Mouse (Mus musculus) midbrain, embryonic 10.5 days (tissue): ENCODE measurements around the gene Poc1b. TPM values are rescaled to one million over a fixed set of nuclear protein-coding genes. Genes with fewer than 3 reads are reported as not detected.

Experiments used
- DNase-seq: peaks from one replicate; pipeline ENCODE4 v3.0.0-alpha.2; 2017; ENCODE audit warnings: low spot score
- H3K27ac ChIP-seq: fragments of 300-500 bp; sonication (generic); replicated peaks from 2 replicates; pipeline ENCODE4 v1.5.1; 2016; ENCODE audit warnings: mild to moderate bottlenecking
- H3K27me3 ChIP-seq: fragments of 300-500 bp; sonication (generic); 2 replicates; pipeline ENCODE4 v1.6.1; 2016; ENCODE audit warnings: low read depth, mild to moderate bottlenecking; ENCODE audit not compliant: poor library complexity, severe bottlenecking
- H3K36me3 ChIP-seq: fragments of 300-500 bp; sonication (generic); 2 replicates; pipeline ENCODE4 v1.6.1; 2016; ENCODE audit warnings: mild to moderate bottlenecking, moderate library complexity
- H3K4me1 ChIP-seq: fragments of 300-500 bp; sonication (generic); 2 replicates; pipeline ENCODE4 v1.6.1; 2016
- H3K4me3 ChIP-seq: fragments of 300-500 bp; sonication (generic); 2 replicates; pipeline ENCODE4 v1.5.1; 2016; ENCODE audit warnings: mild to moderate bottlenecking, moderate library complexity
- H3K9me3 ChIP-seq: fragments of 300-500 bp; sonication (generic); replicated peaks from 2 replicates; pipeline ENCODE4 v1.6.1; 2016; ENCODE audit warnings: mild to moderate bottlenecking
- WGBS: fragments of 180-500 bp; shearing (Covaris S2); methylation state at CpG from one replicate; pipeline ENCODE4 v1.1.7; 2016; 5-methylcytosine and 5-hydroxymethylcytosine counted together
- polyA plus RNA-seq: library from polyadenylated mRNA; unstranded; fragments of >200 nt; fragmentation: Nextera tagmentation; extraction: Ambion mirVana; gene quantifications from 2 replicates; pipeline ENCODE4 v1.2.1, GENCODE M21; 2016

Poc1b gene
- polyA plus RNA-seq, 1 experiment from 2014 or later = 32.6 TPM

DNA sequence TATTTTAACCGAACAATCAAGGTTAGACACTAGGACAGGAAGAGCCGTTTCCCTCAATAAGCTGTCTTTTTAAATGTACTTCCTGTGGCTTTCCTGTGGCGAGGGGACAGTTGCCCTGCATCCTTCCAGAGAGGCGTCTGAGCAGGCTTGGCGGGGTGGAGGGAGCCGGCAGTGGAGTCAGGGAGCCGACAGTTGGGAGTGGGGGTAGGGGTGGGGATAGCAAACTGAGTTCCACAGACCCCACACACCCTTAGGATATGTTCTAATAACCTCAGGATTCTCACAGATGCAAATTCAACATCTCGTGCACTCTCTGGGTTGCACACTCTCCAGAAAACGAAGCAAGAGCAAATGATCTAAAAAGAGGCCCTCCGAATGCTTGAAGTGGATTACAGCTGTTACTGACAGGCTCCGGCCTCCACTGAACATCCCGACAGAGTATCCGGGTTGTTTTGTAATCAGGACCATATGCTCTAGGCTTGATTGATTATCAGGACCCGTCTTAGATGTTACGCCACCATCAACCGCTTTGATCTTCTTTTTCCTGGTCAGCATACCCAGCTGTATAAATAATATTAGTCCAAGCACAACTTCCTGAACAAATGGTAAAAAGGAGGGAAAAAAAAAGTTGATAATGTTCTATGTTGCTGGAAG, 122.3 kb downstream of the Poc1b start:
- peak overlapping the region; percentile 53 for H3K27ac ChIP-seq
- DNase-seq = peak; percentile 42
- H3K36me3 ChIP-seq = no peaks in the 10 kb centered on the region
- H3K9me3 ChIP-seq = no peaks in the 10 kb centered on the region
- no peaks in the 10 kb centered on the region; the same call in 1 of the 2 replicates for H3K27me3 ChIP-seq
- H3K4me1 ChIP-seq = peaks cover 25% of the 10 kb centered on the region
- WGBS = 16% methylated on average over 16 of the region's 16 CpGs
- H3K4me3 ChIP-seq = peak overlapping the region; percentile 26; the same call in 1 of the 2 replicates

DNA sequence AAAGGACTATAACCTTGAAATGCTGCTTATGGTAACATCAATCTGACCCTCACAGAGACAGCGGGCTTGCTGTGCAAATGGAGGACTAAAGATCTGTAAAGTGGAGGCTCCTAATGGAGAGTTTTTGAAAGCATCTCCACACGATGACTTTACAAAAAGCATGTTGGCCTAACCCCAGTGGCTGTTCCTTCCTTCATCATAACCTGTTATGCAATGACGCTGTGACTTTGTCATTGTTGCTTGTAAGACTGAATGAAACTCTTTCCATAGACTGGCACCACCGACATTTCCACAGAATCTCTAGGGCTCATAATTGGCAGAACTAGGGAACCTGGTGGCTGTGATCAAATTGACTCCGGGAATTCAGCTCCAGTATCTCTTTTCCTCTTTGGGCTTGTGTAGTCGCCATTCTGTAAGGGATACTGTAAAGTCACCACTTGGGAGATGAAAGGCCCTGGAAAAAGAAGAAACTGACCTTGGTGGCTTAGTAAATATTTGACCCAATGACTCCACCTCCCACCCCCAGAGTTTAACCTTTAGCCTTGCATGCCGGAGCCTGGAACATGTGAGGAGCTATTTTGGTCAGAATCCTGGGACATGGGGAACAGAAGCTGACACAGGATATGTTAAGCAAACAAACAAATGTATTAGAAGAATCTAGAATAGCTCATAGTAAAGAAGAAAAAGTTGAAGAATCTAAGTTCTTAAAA, 125.8 kb downstream of the Poc1b start:
- Histone ChIP-seq H3K27me3 (no peaks in the 10 kb centered on the region; the same call in 1 of the 2 replicates), H3K27ac (no peak overlapping the region), H3K4me1 (peaks cover 19% of the 10 kb centered on the region), H3K36me3 (no peaks in the 10 kb centered on the region), H3K9me3 (no peaks in the 10 kb centered on the region), H3K4me3 (no peak overlapping the region)
- no peak for DNase-seq
- WGBS = 71% methylated on average over 7 of the region's 7 CpGs

DNA sequence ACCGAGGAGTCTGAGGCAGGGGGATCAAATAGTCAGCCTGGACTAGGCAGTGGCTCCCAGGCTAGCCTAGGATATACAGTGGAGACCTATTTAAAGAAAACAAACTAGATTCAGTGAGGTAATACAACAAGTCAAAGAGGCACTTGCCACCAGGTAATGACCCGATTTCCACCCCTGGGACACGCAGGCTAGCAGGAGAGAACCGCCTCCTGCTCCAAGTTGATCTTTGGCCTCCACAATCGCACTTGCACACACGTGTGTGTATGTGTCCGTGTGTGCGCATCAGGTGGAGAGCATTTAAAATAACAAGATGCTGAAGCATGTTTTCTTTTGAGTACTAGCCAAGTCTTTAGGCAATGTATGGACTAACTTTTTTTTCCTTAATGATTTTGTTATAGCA, 127.5 kb downstream of the Poc1b start:
- H3K27ac ChIP-seq = no peak overlapping the region
- H3K27me3 ChIP-seq = no peaks in the 10 kb centered on the region
- WGBS = 94% methylated on average over 8 of the region's 8 CpGs
- H3K4me1 ChIP-seq = peaks cover 3% of the 10 kb centered on the region
- no peak for DNase-seq
- no peak overlapping the region for H3K4me3 ChIP-seq
- no peaks in the 10 kb centered on the region for H3K9me3 ChIP-seq
- no peaks in the 10 kb centered on the region for H3K36me3 ChIP-seq

DNA sequence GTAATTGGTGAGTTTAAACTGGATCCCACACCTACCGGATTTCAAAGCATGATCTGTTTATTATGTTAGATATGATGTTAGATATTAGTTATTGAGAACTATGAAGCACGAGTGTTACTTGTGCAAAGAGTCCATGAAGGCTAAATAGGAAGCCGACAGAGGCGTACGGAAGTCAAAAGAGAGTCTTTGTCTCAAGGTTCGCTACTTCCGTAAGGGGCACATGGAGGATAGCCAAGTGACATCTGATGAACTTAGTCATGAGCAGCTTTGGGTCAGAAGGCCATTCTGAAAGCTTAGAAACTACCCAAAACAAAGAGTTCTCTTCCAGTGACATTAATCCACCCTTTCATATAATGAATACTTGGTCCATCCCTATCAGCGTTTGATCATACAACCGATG, 128.2 kb downstream of the Poc1b start:
- no peak overlapping the region for H3K27ac ChIP-seq
- H3K36me3 ChIP-seq = no peaks in the 10 kb centered on the region
- no peaks in the 10 kb centered on the region for H3K4me1 ChIP-seq
- H3K27me3 ChIP-seq = no peaks in the 10 kb centered on the region
- no peak overlapping the region for H3K4me3 ChIP-seq
- DNase-seq = no peak
- no peaks in the 10 kb centered on the region for H3K9me3 ChIP-seq
- WGBS = 93% methylated on average over 9 of the region's 9 CpGs

DNA sequence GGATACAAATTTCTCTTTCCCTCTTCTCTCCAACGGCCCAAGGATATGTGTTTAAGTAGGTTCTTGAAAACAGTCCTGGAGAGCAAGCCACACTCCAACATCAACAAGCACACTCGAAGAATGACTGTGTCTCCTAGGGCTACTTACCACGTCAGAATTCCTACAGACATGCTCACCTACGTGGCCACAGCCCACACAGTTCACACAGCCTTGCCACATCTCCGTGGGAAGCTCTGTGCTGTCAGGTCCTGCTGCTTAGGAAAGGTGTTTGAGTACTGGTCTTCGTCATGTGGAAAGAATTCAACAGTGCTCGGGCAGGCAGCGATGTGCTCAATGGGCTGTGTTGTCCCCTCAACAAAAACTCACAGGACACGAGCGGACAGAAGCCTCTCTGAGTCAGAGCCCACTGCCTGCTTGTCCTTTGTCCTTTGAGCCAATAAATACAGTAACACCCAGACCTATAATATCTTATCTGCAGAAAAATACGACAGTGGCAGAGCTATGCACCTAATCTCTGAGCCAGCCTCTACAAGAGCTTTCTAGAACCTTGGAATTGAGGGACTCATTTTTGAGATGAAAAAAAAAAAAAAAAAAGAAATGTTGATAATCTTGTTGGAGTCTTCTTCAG, 130.5 kb downstream of the Poc1b start:
- no peak for DNase-seq
- Histone ChIP-seq H3K27ac (no peak overlapping the region), H3K4me3 (no peak overlapping the region), H3K27me3 (no peaks in the 10 kb centered on the region), H3K4me1 (peaks cover 3% of the 10 kb centered on the region; the same call in 1 of the 2 replicates), H3K9me3 (no peaks in the 10 kb centered on the region), H3K36me3 (no peaks in the 10 kb centered on the region)
- 83% methylated on average over 11 of the region's 11 CpGs for WGBS

DNA sequence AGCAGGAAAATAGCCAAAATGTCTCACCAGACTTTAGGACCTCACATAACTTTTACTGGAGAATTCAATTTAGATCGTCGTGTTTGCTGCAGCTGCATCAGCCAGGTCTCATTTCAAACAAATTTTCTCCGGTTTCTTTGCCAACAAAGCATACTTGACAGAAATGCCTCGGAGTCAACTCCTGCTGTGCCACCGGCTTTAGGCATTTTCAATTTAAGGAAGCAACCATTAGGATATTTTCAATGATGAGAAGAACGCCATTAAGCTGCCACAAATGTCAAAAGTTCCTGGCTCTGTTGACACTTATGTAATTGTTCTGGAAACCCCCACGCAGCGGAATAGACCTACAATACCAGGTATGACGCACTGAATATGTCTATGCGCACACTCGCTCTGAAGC, 131.7 kb downstream of the Poc1b start:
- Histone ChIP-seq H3K27ac (no peak overlapping the region), H3K36me3 (no peaks in the 10 kb centered on the region), H3K4me3 (no peak overlapping the region), H3K9me3 (no peaks in the 10 kb centered on the region), H3K27me3 (no peaks in the 10 kb centered on the region), H3K4me1 (peaks cover 3% of the 10 kb centered on the region; the same call in 1 of the 2 replicates)
- DNase-seq = no peak
- 81% methylated on average over 11 of the region's 11 CpGs for WGBS

DNA sequence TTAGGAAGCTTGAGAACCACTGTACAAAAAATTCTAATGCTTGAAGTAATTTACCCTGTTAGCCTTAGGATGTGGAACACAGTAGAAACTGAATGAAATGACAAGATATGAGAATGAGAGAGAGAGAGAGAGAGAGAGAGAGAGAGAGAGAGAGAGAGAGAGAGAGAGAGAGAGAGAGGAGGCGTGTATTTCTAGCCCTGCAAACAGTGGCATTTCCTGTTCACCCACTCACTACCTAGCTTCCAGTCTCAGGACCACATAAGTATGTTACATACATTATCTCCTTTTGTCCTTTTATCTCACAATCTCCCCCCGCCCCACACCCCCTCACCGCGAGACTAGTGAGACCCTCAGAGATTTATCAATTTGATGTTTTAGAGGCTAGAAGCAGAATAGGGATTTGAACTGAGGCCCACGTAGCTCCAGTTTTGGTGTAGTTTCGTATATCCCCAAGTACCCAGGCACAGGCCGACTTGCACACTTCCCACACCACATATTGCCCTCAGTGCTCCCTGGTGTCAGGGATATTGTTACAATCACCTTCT, 134.5 kb downstream of the Poc1b start:
- DNase-seq = no peak
- no peaks in the 10 kb centered on the region for H3K36me3 ChIP-seq
- peaks cover 3% of the 10 kb centered on the region; the same call in 1 of the 2 replicates for H3K4me1 ChIP-seq
- WGBS = 92% methylated on average over 7 of the region's 7 CpGs
- H3K27me3 ChIP-seq = no peaks in the 10 kb centered on the region
- no peak overlapping the region for H3K4me3 ChIP-seq
- no peak overlapping the region for H3K27ac ChIP-seq
- H3K9me3 ChIP-seq = no peaks in the 10 kb centered on the region

DNA sequence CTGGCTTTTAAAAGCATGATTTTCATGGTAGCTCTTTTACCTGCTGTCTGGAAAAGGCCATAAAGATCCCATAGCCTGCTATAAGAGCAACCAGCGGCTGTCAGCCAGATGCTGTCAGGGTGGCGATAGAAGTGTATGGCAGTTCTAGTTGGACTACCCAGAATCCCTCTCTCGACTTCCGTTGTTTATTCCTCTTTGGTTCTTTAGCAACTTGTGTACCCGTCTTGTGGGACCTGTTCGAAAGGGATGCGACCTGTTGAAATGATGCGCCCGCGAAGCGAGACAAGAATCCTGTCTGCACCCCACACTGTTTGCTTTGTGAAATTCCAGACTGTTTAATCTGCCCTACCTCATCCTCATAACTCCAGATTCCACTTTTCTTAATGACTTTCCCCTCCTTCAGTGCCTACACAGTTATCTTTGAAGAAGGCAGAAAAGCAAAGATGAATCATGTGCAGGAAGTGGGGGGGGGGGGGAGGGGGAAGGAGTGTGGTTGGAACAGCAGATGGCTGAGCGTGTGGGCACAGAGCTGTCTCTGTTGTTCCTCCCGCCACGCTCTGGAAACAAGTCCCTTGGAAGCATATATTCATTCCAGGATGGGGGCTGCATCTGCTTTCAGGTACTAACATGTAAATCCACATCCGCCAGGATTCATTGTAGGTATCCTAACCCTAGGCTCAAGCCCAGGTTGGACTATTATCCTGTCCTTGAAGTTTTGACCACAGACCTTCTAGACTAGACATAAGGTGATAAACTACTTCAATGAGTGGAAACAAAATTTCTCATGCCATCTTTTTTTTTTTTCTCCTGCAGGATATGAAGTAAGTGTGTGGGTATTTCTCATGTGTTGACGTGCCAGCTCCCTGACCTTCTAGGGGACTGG, 135.2 kb downstream of the Poc1b start:
- WGBS = 93% methylated on average over 16 of the region's 16 CpGs
- Histone ChIP-seq H3K27me3 (no peaks in the 10 kb centered on the region), H3K27ac (no peak overlapping the region), H3K4me1 (peaks cover 4% of the 10 kb centered on the region; the same call in 1 of the 2 replicates), H3K9me3 (no peaks in the 10 kb centered on the region), H3K4me3 (no peak overlapping the region), H3K36me3 (no peaks in the 10 kb centered on the region)
- DNase-seq = no peak

DNA sequence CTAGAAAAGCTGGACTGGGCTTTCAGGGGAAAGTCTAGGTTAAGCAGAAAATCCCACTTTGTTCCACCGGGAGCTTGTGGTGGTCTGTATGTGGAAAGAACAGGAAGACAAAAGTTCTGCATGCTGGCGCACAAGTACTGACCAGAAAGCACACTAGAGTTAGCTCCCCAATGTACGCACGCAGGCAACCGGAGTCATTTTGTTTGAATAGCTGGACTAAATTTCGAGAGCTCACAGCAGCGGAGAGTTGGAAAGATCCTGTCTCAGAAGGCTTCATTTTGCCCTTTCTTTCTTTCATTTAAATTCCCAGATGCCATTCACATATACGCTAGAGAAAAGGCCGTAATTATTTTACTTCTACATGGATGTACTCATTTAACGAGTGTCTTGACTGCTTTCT, 135.9 kb downstream of the Poc1b start:
- DNase-seq = no peak
- Histone ChIP-seq H3K4me1 (peaks cover 7% of the 10 kb centered on the region; the same call in 1 of the 2 replicates), H3K4me3 (no peak overlapping the region), H3K27me3 (no peaks in the 10 kb centered on the region), H3K27ac (no peak overlapping the region), H3K9me3 (no peaks in the 10 kb centered on the region), H3K36me3 (no peaks in the 10 kb centered on the region)
- 82% methylated on average over 10 of the region's 10 CpGs for WGBS

DNA sequence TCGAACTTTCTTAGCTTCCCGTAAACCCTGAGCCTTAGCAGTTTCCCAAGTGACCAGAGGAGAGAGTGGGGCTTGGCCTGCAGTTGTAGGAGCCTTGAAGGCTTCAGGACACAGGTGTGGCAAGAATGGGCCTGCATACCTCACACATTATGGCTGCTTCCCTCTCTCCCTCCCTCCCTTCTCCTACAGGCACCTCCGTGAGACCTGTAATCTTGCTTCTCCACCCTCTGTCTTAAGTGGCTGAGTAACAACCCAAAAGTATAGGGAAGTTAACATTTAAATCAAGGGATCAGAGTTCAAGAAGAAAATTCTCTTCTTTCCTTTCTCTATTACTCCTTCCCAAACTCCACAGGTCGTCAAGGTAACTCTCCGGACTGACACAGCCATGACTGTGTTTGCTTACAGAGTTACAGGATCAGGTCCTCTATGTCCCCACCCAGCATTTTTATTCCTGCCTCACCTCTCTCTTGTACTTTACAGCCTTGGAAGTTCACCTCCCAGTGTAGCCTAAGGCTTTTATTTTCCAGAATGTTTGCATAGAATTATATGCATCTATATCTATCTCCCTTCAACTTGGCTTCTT, 137.2 kb downstream of the Poc1b start:
- 73% methylated on average over 5 of the region's 5 CpGs for WGBS
- Histone ChIP-seq H3K9me3 (no peaks in the 10 kb centered on the region), H3K4me1 (peaks cover 7% of the 10 kb centered on the region; the same call in 1 of the 2 replicates), H3K27ac (no peak overlapping the region), H3K4me3 (no peak overlapping the region), H3K36me3 (no peaks in the 10 kb centered on the region), H3K27me3 (no peaks in the 10 kb centered on the region)
- DNase-seq = no peak

DNA sequence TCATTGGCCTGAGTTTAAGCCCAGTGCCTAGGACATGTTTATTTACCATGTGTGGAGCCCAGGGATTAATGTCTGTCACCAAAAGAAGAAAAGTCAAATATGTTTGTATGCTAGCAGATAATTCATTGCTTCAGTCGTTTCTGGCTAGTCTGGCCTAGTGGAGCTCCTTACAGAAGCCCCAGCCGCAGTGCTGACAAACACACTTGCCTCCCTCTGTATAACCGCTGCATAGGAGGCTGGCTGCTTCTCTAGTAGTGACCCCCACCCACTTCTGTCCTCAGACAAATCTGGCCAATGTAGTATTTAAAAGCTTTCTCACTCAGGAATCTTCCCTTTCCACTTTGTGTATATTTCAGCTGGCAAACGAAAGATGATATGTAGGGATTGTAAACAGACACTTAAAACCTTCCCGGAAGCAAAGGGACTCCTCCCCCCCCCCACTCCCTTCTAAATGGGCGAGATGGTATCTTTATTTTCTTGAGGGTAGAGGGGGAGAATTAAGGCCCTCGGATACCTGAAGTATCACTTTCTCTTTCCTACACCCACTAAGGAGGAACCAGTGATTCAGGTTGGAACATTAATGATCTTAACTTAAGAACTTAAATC, 137.9 kb downstream of the Poc1b start:
- no peak overlapping the region for H3K27ac ChIP-seq
- no peaks in the 10 kb centered on the region for H3K9me3 ChIP-seq
- no peaks in the 10 kb centered on the region for H3K27me3 ChIP-seq
- no peaks in the 10 kb centered on the region for H3K36me3 ChIP-seq
- no peak for DNase-seq
- WGBS = 63% methylated on average over 7 of the region's 7 CpGs
- H3K4me1 ChIP-seq = peaks cover 7% of the 10 kb centered on the region; the same call in 1 of the 2 replicates
- H3K4me3 ChIP-seq = no peak overlapping the region
